Mouse (Mus musculus): Measurements from ENCODE around the gene Dlx2. TPM values are rescaled to one million over a fixed set of nuclear protein-coding genes. Genes with fewer than 3 reads are reported as not detected.
A peak's percentile ranks its signal among the peaks of the same experiment; 100 is the strongest.

Dlx2 gene
- polyA plus RNA-seq, 1 experiment from 2014 or later, result 67.5 TPM

DNA sequence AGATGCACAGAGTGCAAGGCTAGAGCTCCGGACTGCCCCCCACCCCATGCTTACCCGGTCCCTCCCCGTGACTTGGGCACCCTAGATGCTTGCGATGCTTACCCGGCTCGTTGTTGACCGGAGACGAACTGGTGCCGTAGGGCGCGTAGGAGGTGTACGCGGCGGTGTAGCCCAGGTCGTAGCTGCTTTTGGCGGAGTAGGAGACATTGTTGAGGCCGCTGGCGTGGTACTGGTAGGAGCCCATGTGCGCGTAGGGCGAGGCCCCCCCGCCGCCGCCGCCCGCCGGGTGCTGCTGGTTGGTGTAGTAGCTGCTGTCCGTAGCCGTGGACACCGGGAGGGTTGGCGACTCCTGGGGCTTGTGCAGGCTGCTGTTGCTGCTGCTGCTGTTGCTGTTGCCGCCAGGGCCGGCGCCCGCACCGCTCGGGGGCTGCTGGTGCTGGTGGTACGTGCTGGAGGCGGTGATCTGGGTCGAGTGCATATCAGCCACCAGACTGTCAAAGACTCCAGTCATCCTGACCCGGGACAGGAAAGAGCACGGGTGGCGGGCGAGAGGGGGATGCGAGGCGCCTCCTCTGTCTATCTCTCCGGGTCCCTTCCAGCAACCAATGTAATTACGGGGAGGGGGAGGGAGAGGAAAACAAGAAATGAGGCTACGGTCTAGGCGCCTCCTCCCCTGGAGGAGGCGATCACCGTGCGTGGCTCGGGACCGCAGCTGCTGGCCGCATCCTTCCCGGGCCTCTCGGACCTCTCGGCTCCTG lies 493 bp downstream of the Dlx2 start:
- no peaks in the 10 kb centered on the region for H3K36me3 ChIP-seq
- peak overlapping the region; percentile 62 for H3K9ac ChIP-seq (replicated peaks)
- no peaks in the 10 kb centered on the region for H3K9me3 ChIP-seq
- H3K4me1 ChIP-seq, result peaks cover 42% of the 10 kb centered on the region
- peak; percentile 68 for ATAC-seq (replicated peaks)
- under 1% methylated on average over 58 of the region's 59 CpGs for WGBS
- H3K27me3 ChIP-seq, result peaks cover 32% of the 10 kb centered on the region
- peak overlapping the region; percentile 57 for H3K4me3 ChIP-seq
- peak overlapping the region; percentile 93 for H3K27ac ChIP-seq (replicated peaks)
- H3K4me2 ChIP-seq (replicated peaks), result peak overlapping the region; percentile 92

DNA sequence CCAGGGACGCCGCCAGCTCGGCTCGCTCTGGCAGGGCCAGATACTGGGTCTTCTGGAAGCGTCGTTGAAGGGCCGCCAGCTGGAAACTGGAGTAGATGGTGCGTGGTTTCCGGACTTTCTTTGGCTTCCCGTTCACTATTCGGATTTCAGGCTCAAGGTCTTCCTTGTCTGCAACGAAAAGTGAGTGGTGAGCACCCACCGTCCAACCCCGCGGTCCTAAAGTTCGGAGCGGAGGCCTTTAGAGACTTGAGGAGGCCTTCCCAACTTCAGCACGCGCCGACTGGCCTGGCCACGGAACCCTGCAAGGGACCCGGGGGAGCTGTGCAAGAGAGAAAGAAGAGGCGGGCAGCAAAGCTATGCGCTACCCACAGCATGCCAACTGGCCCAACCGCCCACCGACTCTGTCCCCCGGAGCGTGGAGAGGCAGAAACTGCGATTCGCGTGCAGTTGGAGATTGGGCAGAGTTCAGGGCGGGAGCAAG lies 1.1 kb downstream of the Dlx2 start:
- H3K27ac ChIP-seq (replicated peaks), result peak overlapping the region; percentile 93
- 4% methylated on average over 32 of the region's 32 CpGs for WGBS
- 0 out of 2 replicates have a peak, but pooled peaks have one; percentile 0 for ATAC-seq (replicated peaks)

DNA sequence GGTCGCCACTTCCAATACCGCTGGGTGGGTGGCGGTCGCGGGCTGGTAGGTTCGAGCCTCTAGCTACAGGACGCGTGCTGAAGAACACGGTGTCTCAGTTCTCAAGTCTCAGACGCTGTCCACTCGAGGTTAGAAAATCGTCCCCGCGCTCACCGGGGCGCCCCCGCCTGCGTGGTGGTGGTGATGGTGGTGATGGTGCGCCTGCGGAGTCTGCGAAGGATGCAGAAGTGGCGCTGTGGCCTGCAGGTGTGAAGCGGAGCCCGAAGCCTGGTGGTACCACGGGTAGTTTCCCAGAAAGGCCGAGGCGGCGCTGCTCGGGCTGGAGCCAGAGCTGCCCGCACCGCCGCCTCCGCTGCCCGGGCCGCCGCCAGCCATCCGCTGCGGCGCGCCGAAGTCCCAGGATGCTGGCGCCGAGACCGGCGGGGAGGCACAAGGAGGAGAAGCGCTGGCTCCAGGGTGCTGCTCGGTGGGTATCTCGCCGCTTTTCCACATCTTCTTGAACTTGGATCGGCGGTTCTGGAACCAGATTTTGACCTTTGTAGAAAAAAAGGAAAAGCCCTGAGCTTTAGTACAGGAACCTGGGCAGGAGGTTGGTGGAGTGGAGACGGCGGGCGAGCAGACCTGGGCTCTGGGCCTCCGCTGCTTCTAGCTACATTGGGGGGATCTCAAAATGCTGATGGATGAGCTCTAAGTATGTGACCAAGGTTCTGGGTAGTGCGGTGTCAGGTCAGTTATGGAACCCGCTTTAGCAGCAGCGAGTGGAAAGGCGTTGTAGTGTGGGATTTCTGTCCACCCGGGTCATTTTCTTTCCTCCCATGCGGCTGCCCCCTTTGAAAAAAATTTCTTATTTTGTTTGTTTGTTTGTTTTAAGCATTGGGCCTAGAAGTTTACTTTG lies 1.9 kb downstream of the Dlx2 start:
- Histone ChIP-seq H3K36me3 (no peaks in the 10 kb centered on the region), H3K9ac (replicated peaks) (peak overlapping the region; percentile 62), H3K4me2 (replicated peaks) (peak overlapping the region; percentile 92), H3K27me3 (peaks cover 22% of the 10 kb centered on the region), H3K4me3 (peak overlapping the region; percentile 57), H3K4me1 (peaks cover 51% of the 10 kb centered on the region), H3K27ac (replicated peaks) (peak overlapping the region; percentile 93), H3K9me3 (no peaks in the 10 kb centered on the region)
- ATAC-seq (replicated peaks), result no peak
- 3% methylated on average over 61 of the region's 61 CpGs for WGBS

More for the DNA sequence above, 1.1 kb downstream of the Dlx2 start:
- Histone ChIP-seq H3K4me1 (peaks cover 49% of the 10 kb centered on the region), H3K9ac (replicated peaks) (peak overlapping the region; percentile 62), H3K36me3 (no peaks in the 10 kb centered on the region), H3K4me2 (replicated peaks) (peak overlapping the region; percentile 92), H3K4me3 (peak overlapping the region; percentile 57), H3K9me3 (no peaks in the 10 kb centered on the region), H3K27me3 (peaks cover 29% of the 10 kb centered on the region)

DNA sequence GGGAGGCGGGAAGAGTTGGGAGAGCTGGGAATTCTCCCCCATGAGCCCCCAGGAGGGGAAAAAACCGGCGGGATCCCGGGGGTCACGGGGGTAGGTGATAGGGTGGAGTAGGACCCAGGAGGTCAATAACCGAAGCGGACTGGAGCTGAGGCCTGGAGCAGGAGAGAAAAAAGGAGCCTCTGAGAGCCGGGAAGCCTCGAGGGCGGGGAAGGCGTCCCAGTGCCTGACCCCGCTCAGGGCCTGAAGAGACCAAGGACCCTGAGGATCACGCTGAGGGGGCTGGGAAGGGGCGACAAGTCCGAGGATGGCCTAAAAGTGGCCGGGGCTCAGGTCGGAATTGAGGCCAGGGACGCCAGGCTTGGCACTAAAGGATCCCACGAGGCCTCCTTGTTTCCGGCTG lies 2.6 kb downstream of the Dlx2 start:
- Histone ChIP-seq H3K4me1 (peaks cover 51% of the 10 kb centered on the region), H3K4me2 (replicated peaks) (peak overlapping the region; percentile 92), H3K27me3 (peaks cover 22% of the 10 kb centered on the region; the same call in 1 of the 2 replicates), H3K27ac (replicated peaks) (peak overlapping the region; percentile 93), H3K4me3 (peak overlapping the region; percentile 57), H3K9me3 (no peaks in the 10 kb centered on the region), H3K36me3 (no peaks in the 10 kb centered on the region), H3K9ac (replicated peaks) (peak overlapping the region; percentile 62)
- 3% methylated on average over 20 of the region's 20 CpGs for WGBS
- no peak for ATAC-seq (replicated peaks)

DNA sequence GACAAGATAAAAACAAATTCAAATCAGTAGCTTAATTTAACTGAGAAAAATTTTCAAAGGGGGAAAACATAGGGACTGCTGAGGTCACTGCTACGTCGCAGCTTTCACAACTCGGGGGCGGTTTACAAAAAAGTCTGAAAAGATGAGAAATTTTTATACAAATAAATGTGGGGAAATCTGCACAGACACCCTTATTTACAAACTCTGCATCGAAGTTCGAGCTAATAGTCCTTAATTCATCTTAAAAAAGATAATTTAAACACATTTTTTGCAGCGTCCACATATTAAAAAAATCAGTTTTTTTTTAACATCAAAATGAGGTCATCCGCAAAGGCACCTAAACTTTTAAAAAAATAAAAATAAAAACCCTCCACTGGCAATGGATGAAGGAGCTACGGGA lies 3.0 kb downstream of the Dlx2 start:
- 7% methylated on average over 9 of the region's 9 CpGs for WGBS
- no peaks in the 10 kb centered on the region for H3K9me3 ChIP-seq
- peak overlapping the region; percentile 57 for H3K4me3 ChIP-seq
- peaks cover 22% of the 10 kb centered on the region; the same call in 1 of the 2 replicates for H3K27me3 ChIP-seq
- no peak for ATAC-seq (replicated peaks)
- peak overlapping the region; percentile 93 for H3K27ac ChIP-seq (replicated peaks)
- H3K36me3 ChIP-seq, result no peaks in the 10 kb centered on the region
- H3K4me1 ChIP-seq, result peaks cover 51% of the 10 kb centered on the region
- peak overlapping the region; percentile 92 for H3K4me2 ChIP-seq (replicated peaks)
- H3K9ac ChIP-seq (replicated peaks), result peak overlapping the region; percentile 62

DNA sequence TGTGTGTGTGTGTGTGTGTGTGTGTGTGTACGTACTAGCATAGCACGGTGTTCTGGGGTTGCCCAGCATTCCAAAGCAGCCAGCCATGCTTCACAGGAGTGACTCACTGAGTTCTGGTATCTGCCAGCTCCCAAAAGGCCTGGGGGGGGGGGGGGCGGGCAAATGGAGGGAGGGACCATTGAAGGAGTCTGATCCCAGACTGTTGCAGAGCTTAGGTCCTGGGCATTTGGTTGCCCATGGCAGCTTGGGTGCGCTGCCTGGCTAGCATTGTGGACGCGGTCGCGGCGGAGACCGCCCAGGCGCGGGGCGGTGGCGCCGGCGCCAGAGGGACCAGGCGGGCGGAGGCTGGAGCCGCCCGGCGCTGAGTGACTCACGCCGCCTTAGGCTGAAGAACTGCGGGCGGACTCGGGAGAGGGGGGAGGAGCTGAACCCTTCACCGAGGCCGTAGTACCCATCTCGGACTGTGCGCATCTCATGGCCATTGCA lies 3.7 kb downstream of the Dlx2 start:
- peak overlapping the region; percentile 62 for H3K9ac ChIP-seq (replicated peaks)
- H3K27me3 ChIP-seq, result peaks cover 19% of the 10 kb centered on the region; the same call in 1 of the 2 replicates
- H3K9me3 ChIP-seq, result no peaks in the 10 kb centered on the region
- H3K36me3 ChIP-seq, result no peaks in the 10 kb centered on the region
- H3K4me2 ChIP-seq (replicated peaks), result peak overlapping the region; percentile 92
- H3K4me3 ChIP-seq, result peak overlapping the region; percentile 57
- peak overlapping the region; percentile 93 for H3K27ac ChIP-seq (replicated peaks)
- peaks cover 46% of the 10 kb centered on the region for H3K4me1 ChIP-seq
- no peak for ATAC-seq (replicated peaks)
- WGBS, result under 1% methylated on average over 28 of the region's 30 CpGs

DNA sequence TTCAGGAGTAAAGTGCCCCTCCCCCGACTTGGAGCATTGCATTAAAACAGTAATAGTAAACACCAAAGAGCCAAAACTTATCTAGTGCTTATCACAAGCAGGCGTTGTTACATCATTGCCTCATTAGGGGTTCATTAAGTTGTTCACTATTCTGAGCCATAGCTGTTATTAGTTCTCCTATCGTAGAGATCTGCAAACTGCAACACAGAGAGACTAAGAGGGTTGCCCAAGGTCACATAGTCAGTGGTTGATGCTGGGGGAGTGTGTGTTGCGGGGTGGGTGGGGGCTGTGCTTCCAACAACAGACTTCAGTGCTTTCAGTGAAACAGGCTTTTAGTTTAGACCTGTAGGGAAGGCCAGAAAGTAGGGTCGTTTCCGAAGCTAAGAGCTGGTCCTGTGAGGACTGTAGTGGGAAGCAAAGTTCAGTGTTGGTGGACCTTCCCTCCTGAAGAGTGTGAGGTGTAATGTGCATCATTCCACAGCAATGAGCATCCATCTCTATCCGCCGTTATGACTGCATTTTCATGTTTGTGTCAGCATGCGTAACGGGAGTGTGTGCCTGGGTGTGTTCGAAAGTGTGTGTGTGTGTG lies 4.2 kb downstream of the Dlx2 start:
- ATAC-seq (replicated peaks), result no peak
- Histone ChIP-seq H3K9me3 (no peaks in the 10 kb centered on the region), H3K27me3 (peaks cover 19% of the 10 kb centered on the region; the same call in 1 of the 2 replicates), H3K27ac (replicated peaks) (peak overlapping the region; percentile 93), H3K4me3 (peak overlapping the region; percentile 57), H3K4me1 (peaks cover 46% of the 10 kb centered on the region), H3K36me3 (no peaks in the 10 kb centered on the region), H3K4me2 (replicated peaks) (peak overlapping the region; percentile 92), H3K9ac (replicated peaks) (peak overlapping the region; percentile 43)
- 7% methylated on average over 11 of the region's 11 CpGs for WGBS

DNA sequence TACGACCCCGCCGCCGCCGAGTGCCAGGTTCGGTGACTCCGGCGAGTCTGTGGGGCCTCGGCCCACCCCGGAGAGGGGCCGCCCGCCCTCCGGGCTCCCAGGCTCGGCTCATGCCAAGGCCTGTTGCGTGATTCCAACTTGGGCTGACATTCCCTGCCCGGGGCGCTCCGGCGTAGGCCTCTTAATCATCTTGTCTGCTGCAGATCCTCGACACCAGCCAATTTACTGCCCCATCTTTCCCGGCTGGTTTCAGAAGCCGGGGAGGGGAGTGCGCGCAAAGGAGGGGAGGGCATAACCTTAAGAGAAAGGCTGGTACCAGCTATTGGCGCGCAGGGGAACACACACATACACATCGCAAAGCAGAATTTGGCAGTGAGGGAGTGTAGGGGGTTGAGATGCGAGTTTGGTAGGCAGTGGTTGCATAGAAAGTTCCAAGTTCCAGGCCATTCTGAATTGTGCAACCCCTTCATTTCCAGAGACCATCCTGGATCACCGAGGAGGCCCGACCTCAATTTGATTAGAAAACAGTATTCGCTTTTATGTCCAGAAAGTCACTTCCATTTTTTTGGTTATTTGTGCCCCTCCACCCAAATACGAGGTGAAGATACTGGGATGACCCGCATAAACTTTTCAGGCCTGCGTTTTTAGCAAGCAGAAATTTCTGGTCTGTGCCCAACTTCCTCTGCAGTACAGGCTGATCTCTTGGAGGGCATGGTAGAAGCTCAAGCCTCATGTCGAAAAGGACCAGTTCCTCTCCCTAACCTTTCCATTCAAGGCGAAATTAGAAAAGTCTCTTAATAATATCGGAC lies 4.9 kb downstream of the Dlx2 start:
- peak overlapping the region; percentile 93 for H3K27ac ChIP-seq (replicated peaks)
- no peak; the same call in 1 of the 2 replicates for ATAC-seq (replicated peaks)
- WGBS, result 4% methylated on average over 35 of the region's 37 CpGs

DNA sequence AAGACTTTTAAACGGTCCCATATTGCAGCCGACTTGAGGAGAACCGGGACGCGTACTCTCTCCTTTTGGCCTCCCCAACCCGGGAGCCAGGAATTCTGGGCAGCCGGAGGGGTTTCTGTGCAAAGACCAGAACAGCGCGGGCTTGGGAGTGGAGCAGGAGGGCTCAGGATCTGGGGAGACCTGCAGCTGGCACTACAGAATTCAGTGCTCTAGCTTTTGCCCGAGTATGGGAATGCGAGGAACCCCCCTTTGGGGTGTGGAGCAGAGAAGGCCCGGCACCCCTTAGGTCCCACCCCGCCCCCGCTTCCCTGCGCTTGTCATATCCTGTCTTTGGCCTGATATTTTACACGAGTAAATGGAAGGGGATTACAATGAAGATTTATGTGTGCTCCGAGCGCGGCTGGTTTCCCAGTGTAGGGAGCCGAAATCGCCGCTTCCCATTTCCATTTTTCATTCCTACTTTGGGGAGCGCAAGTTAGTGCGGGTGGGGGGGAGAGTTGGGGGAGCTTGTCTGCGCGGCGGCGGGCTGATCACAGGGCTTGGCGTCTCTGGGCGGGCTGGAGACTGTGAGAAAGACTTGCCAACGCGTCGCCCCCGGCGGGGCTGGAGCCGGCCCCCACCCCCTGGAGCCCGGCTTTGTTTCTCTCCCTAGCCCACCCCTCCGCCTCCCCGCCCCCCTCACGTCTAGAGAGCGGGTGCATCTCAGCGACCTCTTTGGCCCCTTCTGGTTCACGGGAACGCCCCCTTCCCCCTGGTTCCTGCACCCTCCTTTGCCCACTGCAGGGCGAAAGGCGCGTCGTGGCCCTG lies 5.7 kb downstream of the Dlx2 start:
- Histone ChIP-seq H3K9ac (replicated peaks) (peak overlapping the region; percentile 43), H3K27ac (replicated peaks) (peak overlapping the region; percentile 93), H3K9me3 (no peaks in the 10 kb centered on the region), H3K27me3 (peaks cover 26% of the 10 kb centered on the region; the same call in 1 of the 2 replicates), H3K4me1 (peaks cover 31% of the 10 kb centered on the region), H3K4me2 (replicated peaks) (peak overlapping the region; percentile 92), H3K4me3 (peak overlapping the region; percentile 57), H3K36me3 (no peaks in the 10 kb centered on the region)
- peak; percentile 30 for ATAC-seq (replicated peaks)
- 1% methylated on average over 48 of the region's 48 CpGs for WGBS

More for the DNA sequence above, 4.9 kb downstream of the Dlx2 start:
- Histone ChIP-seq H3K27me3 (peaks cover 24% of the 10 kb centered on the region; the same call in 1 of the 2 replicates), H3K9me3 (no peaks in the 10 kb centered on the region), H3K36me3 (no peaks in the 10 kb centered on the region), H3K4me1 (peaks cover 39% of the 10 kb centered on the region), H3K4me3 (peak overlapping the region; percentile 57), H3K4me2 (replicated peaks) (peak overlapping the region; percentile 92), H3K9ac (replicated peaks) (peak overlapping the region; percentile 43)

DNA sequence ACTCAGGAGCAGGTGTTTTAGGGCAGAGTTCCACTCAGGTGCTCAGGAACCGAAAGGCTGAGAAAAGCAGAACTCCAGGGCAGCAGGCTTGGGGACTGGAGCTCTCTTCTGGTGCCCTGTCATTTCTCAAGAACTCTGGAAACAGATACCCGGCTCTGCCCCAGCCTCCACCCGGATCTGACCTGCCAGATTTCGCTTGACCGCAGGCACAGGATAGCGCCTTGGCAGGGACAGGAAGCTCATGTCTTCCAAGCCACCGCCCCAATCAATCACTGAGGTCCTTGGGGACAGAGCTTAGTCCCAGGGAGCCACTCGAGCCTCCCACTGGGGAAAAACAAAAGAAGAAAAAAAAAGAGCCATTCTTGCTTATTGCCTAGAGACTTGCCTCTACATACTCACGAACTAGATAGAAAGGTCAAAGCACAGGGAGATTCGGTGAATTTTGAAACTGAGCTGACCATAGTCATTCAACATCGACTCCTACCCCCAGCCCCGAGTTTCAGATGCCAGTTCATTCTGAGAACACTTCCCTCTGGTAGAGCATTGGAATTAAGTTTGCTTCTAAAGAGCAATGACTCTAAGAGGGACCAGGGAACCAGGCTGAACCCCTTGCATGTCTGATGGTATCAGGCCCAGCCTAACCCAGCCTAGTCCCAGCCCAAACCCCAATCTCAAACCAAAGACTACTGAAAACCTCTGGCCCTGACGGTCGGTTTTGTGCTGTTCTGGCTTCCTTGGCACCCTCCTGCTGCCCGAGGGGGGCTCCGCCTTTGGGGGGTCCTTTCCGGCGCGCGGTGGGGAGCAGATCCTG lies 12.1 kb downstream of the Dlx2 start:
- Histone ChIP-seq H3K27me3 (peaks cover 60% of the 10 kb centered on the region), H3K4me3 (peak overlapping the region; percentile 55), H3K4me1 (peaks cover 8% of the 10 kb centered on the region), H3K9me3 (no peaks in the 10 kb centered on the region), H3K9ac (replicated peaks) (peak overlapping the region; percentile 50), H3K36me3 (no peaks in the 10 kb centered on the region), H3K4me2 (replicated peaks) (peak overlapping the region; percentile 81), H3K27ac (replicated peaks) (peak overlapping the region; percentile 96)
- 1% methylated on average over 20 of the region's 20 CpGs for WGBS
- no peak for ATAC-seq (replicated peaks)
